Mouse (Mus musculus): ENCODE measurements at regions not wholly inside any gene's neighbourhood (a gene's known extent, or its start where the extent isn't known, plus 50 kb on each side); places are given as distances from the start of the nearest gene placed in this dataset.
A peak's percentile ranks its signal among the peaks of the same experiment; 100 is the strongest.

DNA sequence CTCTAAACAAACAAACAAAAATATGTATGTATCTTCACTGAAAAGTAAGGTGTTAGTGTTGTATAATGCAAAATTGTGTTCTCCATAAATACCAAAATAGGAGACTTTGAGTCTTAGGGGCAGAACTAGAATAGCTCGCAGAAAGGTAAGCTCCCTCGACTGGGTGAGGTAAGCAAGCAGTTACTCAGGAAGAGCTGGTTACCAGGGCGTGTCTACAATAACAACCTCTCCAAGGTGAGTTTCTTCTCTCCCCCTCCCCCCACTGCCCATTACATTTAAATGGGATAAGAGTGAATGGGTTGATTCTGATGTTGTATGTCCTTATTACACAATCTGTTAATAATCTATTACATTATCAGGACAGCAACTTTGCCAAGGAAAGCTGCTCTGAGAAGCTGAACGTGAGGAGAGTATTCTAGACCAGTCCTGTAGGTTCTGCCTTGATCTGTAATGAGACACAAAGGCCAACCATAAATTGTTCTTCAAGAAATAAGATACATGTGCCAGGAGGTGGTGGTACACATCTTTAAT, 125.2 kb upstream of the Zfand5 start:
- DNase-seq: no peak

DNA sequence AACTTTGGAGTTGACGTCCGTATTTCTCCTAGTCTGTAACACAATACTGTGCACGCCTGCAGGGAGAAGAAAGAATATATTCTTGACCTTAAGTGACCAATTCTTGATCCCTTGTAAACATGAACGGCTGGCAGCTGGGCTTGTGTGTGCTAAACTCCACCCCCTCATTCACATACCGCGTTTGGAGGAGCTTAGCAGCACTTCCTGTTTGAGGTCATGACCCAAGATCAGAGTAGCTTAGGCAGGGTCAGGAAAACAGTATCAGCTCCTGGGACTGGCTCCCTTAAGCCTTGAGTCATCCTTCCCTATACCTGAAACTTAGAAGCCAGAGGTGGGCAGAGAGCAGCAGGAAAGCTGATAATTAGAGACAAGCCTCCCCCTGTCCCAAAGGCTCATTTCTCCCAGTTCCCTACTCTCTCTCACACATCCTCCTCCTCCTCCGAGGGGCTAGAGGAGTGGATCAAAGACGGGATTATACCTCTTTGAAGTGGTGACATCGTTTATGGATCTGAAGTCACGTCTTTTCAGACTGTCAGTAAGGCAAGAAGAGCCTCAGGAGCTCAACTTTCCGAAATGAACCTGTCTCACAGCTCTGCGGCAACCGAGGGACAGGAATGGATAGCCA, 127.3 kb upstream of the Zfand5 start:
- peak; percentile 46 to 60 for DNase-seq

GRCm38 (mm10) chr19:21143970-21144595, 128.0 kb upstream of the Zfand5 start:
- DNase-seq: peak in 1 of 2 experiments; percentile 23

GRCm38 (mm10) chr19:21140456-21140855, 131.6 kb upstream of the Zfand5 start:
- DNase-seq: no peak

DNA sequence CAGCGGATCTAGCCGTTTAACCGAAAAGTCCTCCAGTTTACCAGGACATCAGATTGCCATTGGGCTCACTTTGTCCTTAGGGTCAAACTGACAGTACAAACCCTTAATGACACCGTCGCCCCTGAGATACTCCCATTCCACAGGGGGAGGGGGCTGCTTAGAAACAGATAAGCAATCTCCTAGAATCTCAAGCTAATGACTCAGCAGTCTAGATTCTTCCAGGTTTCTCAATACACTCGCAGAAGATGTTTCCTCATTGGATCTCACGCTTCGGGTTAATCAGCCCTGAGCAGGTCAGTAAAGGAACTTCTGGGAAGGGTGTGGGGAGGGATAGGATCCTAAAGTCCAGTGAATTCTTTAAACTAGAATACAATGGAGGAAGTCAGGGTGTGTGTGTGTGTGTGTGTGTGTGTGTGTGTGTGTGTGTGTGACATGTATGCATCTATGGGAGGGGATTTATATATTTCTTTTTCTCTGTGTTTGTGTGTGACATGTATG, 133.0 kb upstream of the Zfand5 start:
- no peak for DNase-seq

- DNase-seq: no peak
Measured at GRCm38 (mm10) chr19:21136756-21137155, 135.3 kb upstream of the Zfand5 start.

DNA sequence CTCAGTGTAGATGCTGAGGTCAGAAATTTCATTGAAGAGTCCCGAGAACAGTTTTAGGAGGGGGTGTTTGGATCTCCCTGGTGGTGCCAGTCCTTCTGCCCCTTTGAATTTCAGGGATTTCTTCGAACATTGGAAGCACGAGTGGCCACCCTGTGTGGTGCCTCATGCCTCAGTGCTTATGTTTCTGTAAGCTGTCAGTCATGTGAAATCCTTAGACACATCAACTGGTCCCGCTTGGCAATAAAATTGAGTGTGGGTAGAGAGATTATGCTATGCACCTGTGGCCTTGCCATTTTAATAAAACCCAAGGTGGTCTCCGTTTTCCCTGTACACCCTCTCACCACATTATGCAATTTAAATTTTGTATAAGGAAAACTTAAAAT, 136.1 kb upstream of the Zfand5 start:
- no peak for DNase-seq

GRCm38 (mm10) chr19:21135297-21135997, 136.6 kb upstream of the Zfand5 start:
- no peak for DNase-seq

DNA sequence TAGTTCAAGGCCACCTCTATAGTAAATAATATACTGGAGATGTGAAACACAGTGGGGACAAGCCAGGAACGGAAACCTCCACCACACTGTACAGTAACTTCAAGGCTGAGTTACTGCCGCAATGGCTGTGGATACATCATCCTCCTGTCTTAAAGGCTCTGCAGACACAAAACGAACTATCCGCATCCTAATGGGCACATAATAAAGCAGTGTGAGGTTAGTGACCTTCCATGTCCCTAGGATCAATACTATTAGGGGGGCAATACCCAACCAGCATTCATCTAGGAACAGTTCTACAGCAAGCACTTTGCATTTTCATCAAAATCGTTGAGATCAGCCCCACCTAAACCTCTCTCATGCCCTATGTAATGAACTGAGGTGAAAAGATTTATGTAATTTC, 142.4 kb upstream of the Zfand5 start:
- DNase-seq: no peak

GRCm38 (mm10) chr19:21127079-21127745, 144.9 kb upstream of the Zfand5 start:
- no peak for DNase-seq

DNA sequence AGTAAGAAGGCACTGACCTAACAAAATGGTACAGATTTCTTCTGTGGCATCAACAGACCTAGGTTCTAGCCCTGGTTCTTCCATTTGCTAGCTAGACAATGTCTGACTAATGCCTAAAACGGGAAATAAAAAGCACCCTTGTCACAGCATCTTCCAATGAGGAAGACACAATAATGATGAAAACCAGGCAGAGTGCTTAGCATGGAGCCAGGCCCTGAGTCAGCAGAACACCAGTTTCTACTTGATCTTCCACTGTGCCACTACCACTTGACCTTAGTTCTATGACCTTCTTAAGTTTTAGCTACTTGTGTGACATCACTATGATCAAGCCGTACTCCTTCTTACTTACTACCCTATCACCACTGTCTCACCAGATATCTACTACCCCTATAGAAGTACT, 145.4 kb upstream of the Zfand5 start:
- DNase-seq: no peak

DNA sequence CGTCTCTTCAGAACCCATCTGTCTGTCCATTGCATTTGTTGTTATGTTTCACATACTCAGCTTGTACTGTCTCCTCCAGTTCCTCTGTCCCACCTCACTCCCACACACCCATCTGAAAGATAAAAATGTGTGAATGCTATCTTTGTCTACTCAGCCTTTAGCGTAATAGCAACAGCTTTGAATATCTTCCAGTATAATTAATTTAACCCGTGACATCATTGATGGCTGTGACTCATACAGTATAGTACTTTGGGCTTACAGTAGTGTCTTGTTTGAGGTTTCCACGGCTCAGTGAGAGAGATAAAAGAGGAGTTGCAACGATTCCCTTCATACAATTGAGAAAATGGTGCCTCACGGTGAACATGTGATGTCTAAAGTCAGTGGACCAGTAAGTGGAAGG, 152.6 kb upstream of the Zfand5 start:
- no peak for DNase-seq

DNA sequence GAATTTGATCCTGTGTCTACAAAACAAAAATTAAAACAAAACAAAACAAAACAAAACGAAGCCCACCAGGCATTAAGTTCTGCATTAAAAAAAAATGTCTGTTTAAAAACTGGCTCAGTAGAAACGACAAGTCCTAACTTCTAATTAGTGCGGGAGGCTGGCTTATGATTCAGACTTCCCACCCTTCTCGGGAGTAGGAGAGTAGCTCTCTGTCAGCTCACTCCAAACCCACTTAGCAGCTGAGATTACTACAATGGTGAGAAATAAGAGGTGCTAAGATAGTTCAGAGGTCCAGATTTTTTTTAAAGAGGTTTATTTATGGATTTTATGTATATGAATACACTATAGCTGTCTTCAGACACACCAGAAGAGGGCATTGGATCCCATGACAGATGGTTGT, 153.3 kb upstream of the Zfand5 start:
- no peak for DNase-seq

DNA sequence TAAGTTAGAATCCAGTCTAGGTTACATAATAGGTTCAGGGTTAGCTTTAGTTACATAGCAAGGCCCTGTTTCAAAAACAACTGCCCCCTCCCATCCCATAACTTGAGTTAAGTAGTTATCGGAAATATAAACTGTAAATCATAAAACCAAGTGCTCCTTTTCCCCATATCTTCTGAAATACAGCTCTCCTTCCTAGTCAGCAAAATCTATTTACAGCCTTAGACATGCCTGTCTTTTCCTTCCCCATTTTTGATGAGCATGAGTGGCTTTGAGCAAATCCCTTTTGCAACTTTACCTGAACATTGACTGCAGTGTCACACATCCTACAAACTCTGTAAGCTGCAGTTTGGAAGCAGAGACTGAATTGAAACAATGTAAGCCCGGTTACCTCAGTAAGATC, 156.4 kb upstream of the Zfand5 start:
- no peak for DNase-seq

DNA sequence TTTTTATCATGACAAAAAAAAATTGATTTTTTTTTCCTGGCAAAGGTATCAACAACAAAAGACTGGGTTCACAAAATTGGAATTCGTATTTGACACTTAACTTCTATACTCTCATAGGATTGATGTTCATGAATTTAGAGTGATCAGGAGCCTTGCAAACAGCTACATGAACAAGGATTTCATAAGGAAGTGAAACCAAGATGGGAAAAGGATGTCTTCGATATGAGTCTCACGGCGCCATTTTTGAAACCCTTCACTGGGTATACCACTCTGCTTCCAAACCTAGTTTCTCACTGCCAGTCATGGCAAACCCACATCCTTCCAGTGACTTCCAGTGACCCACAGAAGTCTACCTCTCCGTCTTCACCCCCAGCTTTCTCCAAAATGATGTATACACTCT, 157.8 kb upstream of the Tmc1 start:
- DNase-seq: no peak

- DNase-seq: no peak
Measured at GRCm38 (mm10) chr19:21108311-21108710, 154.3 kb upstream of the Tmc1 start.

DNA sequence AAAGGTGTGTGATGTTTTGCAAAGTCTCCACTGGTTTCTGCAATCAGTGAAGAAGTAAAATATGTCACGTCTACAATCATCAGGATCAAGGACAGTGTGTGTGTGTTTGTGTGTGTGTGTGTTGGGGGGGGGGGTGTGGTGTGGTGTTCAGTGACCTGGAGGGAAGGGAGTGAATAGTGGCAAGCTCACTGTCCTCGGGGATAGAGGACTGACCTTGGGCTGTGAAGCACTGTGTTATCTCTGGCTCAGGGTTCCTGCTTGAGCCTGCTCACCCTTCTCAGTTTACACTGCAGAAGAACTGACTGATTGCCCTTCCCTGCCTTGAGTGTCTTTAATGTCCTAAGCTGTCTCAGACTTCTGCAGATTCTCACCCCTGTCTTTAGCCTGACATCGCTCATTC, 153.7 kb upstream of the Tmc1 start:
- peak in 1 of 2 experiments; percentile 49 for DNase-seq

DNA sequence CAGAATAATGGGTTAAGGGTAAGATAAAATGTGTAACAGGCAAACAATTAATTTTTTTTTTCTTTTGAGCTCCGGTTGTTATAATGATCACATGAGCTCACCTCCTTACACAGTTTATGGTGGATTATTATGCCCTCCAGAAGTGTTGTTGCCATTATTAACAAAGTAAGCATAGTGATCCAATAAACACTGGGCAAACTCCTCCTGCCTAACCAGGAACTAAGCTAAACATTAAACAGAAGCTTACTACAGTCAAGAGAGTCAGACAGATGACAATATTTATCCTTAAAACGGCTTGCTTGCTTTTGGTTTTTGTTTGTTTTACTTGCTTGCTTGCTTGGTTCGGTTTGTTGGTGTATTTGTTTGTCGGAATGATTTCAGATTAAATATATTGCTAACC, 153.3 kb upstream of the Tmc1 start:
- DNase-seq: no peak

DNA sequence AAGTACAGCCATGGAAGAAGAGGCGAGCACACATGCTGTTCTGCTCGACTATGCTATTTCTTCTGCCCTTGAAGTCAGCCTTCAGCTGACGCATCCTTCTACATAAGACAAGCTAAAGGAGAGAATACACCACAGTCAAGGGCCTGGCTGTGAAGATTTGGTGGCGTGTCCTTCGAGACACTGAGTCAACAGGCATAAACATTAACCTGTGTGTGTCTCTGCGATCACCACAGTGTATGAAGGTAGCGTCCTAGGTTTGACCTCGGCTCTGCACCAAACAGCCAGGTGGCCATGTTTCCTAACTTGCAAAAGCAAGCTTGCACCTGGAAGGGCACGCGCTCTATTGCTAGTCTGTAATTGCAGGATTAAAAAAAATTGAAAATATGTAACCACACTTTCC, 152.8 kb upstream of the Tmc1 start:
- DNase-seq: peak in 1 of 2 experiments; percentile 12

GRCm38 (mm10) chr19:21106241-21106669, 152.3 kb upstream of the Tmc1 start:
- peak; percentile 78 to 81 for DNase-seq

DNA sequence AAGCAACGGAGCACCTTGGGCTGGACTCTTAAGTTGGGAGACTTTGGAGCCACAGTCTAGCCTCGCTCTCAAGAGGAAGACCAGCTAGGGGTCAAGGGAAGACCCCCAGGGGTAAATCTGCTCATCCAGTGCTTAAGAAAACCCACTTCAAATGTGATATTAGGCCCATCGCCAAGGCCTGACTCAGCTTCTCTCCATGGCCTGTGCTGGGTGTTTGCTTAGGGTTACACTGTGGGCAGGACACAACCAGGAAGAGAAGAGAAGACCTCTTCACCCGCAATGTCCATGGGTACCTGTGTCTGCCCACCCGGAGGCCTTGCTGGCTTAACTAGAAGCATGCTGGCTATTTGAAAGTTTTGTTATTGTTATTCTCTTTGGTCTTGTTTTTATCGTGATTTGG, 151.0 kb upstream of the Tmc1 start:
- DNase-seq: peak; percentile 47 to 53

GRCm38 (mm10) chr19:21104462-21104936, 150.5 kb upstream of the Tmc1 start:
- DNase-seq: peak; percentile 88 to 90
